Mouse (Mus musculus): Measurements from ENCODE around the gene Stx11. TPM values are rescaled to one million over a fixed set of nuclear protein-coding genes. Genes with fewer than 3 reads are reported as not detected.
"Not testable (repeated sequence)": the region's sequence is repeated elsewhere in the genome, so short reads cannot be mapped to it uniquely, and the experiment has no call there.

Gene Stx11
- polyA plus RNA-seq, 1 experiment from 2014 or later = 1.0 TPM

- H3K4me2 ChIP-seq (replicated peaks; ENCODE audit: low read depth) = peak overlapping the region; percentile 96
- peak overlapping the region; percentile 75 for H3K4me3 ChIP-seq (ENCODE audit: low read depth, low read length)
- no peaks in the 10 kb centered on the region for H3K4me1 ChIP-seq (replicated peaks; ENCODE audit: control insufficient read depth, insufficient read depth, low read length)
- TF ChIP-seq CTCF (IDR thresholded peaks at IDR 0.05; ENCODE audit: low read depth) = no peak
- no peaks in the 10 kb centered on the region for H3K27me3 ChIP-seq (replicated peaks; ENCODE audit: control insufficient read depth, insufficient read depth, low read length)
- H3K27ac ChIP-seq (ENCODE audit: low read depth, low read length) = no peak overlapping the region
- 11% methylated on average over 29 of the region's 29 CpGs for WGBS
- no peak for ATAC-seq
- no peaks in the 10 kb centered on the region for H3K9me3 ChIP-seq (ENCODE audit: control insufficient read depth)
- peak overlapping the region; percentile 51 for H3K9ac ChIP-seq (ENCODE audit: low read depth, low read length)
- H3K36me3 ChIP-seq (ENCODE audit: control insufficient read depth, insufficient read depth) = no peaks in the 10 kb centered on the region
Measured at GRCm38 (mm10) chr10:12963362-12964147, 543 bp downstream of the Stx11 start.

GRCm38 (mm10) chr10:12962238-12962637 is 1.9 kb downstream of the Stx11 start:
- no peaks in the 10 kb centered on the region for H3K4me1 ChIP-seq (replicated peaks; ENCODE audit: control insufficient read depth, insufficient read depth, low read length)
- no peaks in the 10 kb centered on the region for H3K9me3 ChIP-seq (ENCODE audit: control insufficient read depth)
- no peak overlapping the region for H3K9ac ChIP-seq (ENCODE audit: low read depth, low read length)
- no peak overlapping the region for H3K27ac ChIP-seq (ENCODE audit: low read depth, low read length)
- H3K4me3 ChIP-seq (ENCODE audit: low read depth, low read length) = no peak overlapping the region
- ATAC-seq = no peak
- H3K4me2 ChIP-seq (replicated peaks; ENCODE audit: low read depth) = no peak overlapping the region
- TF ChIP-seq CTCF (IDR thresholded peaks at IDR 0.05; ENCODE audit: low read depth) = no peak
- H3K27me3 ChIP-seq (replicated peaks; ENCODE audit: control insufficient read depth, insufficient read depth, low read length) = no peaks in the 10 kb centered on the region
- no peaks in the 10 kb centered on the region for H3K36me3 ChIP-seq (ENCODE audit: control insufficient read depth, insufficient read depth)

- no peak for TF ChIP-seq CTCF (IDR thresholded peaks at IDR 0.05; ENCODE audit: low read depth)
- H3K36me3 ChIP-seq (ENCODE audit: control insufficient read depth, insufficient read depth) = no peaks in the 10 kb centered on the region
- H3K27ac ChIP-seq (ENCODE audit: low read depth, low read length) = no peak overlapping the region
- no peak overlapping the region for H3K9ac ChIP-seq (ENCODE audit: low read depth, low read length)
- H3K9me3 ChIP-seq (ENCODE audit: control insufficient read depth) = no peaks in the 10 kb centered on the region
- no peaks in the 10 kb centered on the region for H3K27me3 ChIP-seq (replicated peaks; ENCODE audit: control insufficient read depth, insufficient read depth, low read length)
- no peaks in the 10 kb centered on the region for H3K4me1 ChIP-seq (replicated peaks; ENCODE audit: control insufficient read depth, insufficient read depth, low read length)
- no peak for ATAC-seq
- no peak overlapping the region for H3K4me3 ChIP-seq (ENCODE audit: low read depth, low read length)
- WGBS = 83% methylated on average over 8 of the region's 8 CpGs
- no peak overlapping the region for H3K4me2 ChIP-seq (replicated peaks; ENCODE audit: low read depth)
Measured at GRCm38 (mm10) chr10:12961546-12961945, 2.6 kb downstream of the Stx11 start.

- H3K36me3 ChIP-seq (ENCODE audit: control insufficient read depth, insufficient read depth) = no peaks in the 10 kb centered on the region
- H3K9ac ChIP-seq (ENCODE audit: low read depth, low read length) = no peak overlapping the region
- no peaks in the 10 kb centered on the region for H3K4me1 ChIP-seq (replicated peaks; ENCODE audit: control insufficient read depth, insufficient read depth, low read length)
- WGBS = 77% methylated on average over 4 of the region's 4 CpGs
- ATAC-seq = no peak
- no peak for TF ChIP-seq CTCF (IDR thresholded peaks at IDR 0.05; ENCODE audit: low read depth)
- no peak overlapping the region for H3K4me2 ChIP-seq (replicated peaks; ENCODE audit: low read depth)
- H3K4me3 ChIP-seq (ENCODE audit: low read depth, low read length) = no peak overlapping the region
- H3K27me3 ChIP-seq (replicated peaks; ENCODE audit: control insufficient read depth, insufficient read depth, low read length) = no peaks in the 10 kb centered on the region
- H3K27ac ChIP-seq (ENCODE audit: low read depth, low read length) = no peak overlapping the region
- no peaks in the 10 kb centered on the region for H3K9me3 ChIP-seq (ENCODE audit: control insufficient read depth)
Measured at GRCm38 (mm10) chr10:12957271-12957670, 6.8 kb downstream of the Stx11 start.

- 35% methylated on average over 1 of the region's 1 CpGs for WGBS
- no peak overlapping the region for H3K9ac ChIP-seq (ENCODE audit: low read depth, low read length)
- H3K4me1 ChIP-seq (replicated peaks; ENCODE audit: control insufficient read depth, insufficient read depth, low read length) = no peaks in the 10 kb centered on the region
- no peak overlapping the region for H3K4me3 ChIP-seq (ENCODE audit: low read depth, low read length)
- H3K27ac ChIP-seq (ENCODE audit: low read depth, low read length) = no peak overlapping the region
- no peak for ATAC-seq
- H3K36me3 ChIP-seq (ENCODE audit: control insufficient read depth, insufficient read depth) = no peaks in the 10 kb centered on the region
- H3K9me3 ChIP-seq (ENCODE audit: control insufficient read depth) = no peaks in the 10 kb centered on the region
- TF ChIP-seq CTCF (IDR thresholded peaks at IDR 0.05; ENCODE audit: low read depth) = no peak
- no peak overlapping the region for H3K4me2 ChIP-seq (replicated peaks; ENCODE audit: low read depth)
- no peaks in the 10 kb centered on the region for H3K27me3 ChIP-seq (replicated peaks; ENCODE audit: control insufficient read depth, insufficient read depth, low read length)
Measured at GRCm38 (mm10) chr10:12955831-12956230, 8.3 kb downstream of the Stx11 start.

GRCm38 (mm10) chr10:12951358-12951757 is 12.7 kb downstream of the Stx11 start:
- H3K4me2 ChIP-seq (replicated peaks; ENCODE audit: low read depth); H3K9ac ChIP-seq (ENCODE audit: low read depth, low read length); H3K4me1 ChIP-seq (replicated peaks; ENCODE audit: control insufficient read depth, insufficient read depth, low read length); H3K4me3 ChIP-seq (ENCODE audit: low read depth, low read length); H3K27ac ChIP-seq (ENCODE audit: low read depth, low read length); H3K9me3 ChIP-seq (ENCODE audit: control insufficient read depth); H3K27me3 ChIP-seq (replicated peaks; ENCODE audit: control insufficient read depth, insufficient read depth, low read length); H3K36me3 ChIP-seq (ENCODE audit: control insufficient read depth, insufficient read depth): not testable (repeated sequence)
- ATAC-seq = peak; percentile 47; the same call in 1 of the 2 replicates
- 35% methylated on average over 4 of the region's 4 CpGs for WGBS

Measured in intestine, postnatal 0 days (tissue).